Mouse (Mus musculus) heart, postnatal 10 days (tissue): Measurements from ENCODE around the gene Tgfbr3l. TPM values are rescaled to one million over a fixed set of nuclear protein-coding genes. Genes with fewer than 3 reads are reported as not detected.

Experiments
- DNase-seq, 2 experiments: peaks; one replicate each; pipeline ENCODE4 v3.0.0; 2021
- intact Hi-C: fragments of 180-260 bp; cut with DNase I; formaldehyde crosslinking; loops from one replicate; pipeline ENCODE4 v1.15.1; 2025
- total RNA-seq, 2 experiments: library from RNA; stranded (reverse); gene quantifications; 2 replicates each; pipeline ENCODE4 v1.2.3; 2021

Tgfbr3l gene
- total RNA-seq = 1 to 10 TPM; 4.5 to 6.7 TPM

DNA sequence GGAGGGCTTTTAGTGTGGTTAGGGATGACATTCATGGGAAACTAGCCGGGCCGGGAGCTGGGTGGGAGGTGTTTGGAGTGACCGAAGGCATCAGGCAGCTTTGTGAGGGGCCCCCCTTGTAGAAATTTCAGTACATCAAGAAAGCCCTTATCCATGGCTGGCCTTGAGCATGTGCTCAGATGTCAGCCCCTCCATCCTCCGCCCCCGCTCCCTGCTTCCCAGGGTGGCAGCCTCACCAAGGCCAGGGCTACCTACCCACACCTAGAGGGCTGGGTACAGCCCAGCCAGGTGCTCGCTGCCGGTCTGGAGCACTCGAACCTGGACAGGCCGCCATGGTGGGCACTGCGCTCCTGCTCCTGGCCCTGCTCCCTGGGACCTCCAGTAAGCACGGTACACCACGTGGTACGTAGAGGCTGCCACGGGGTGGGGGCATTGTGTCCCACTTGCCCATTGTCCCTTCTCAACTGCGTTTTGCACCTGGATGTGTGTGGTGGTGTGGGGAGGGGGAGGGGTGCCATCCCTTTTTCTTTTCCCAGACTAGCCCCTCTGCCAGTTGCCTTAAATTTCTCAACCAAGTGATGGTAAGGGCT lies at the start of gene Tgfbr3l:
TSS of gene Tgfbr3l (plus strand) at position 264 of the 590 bp plus-strand sequence.
- no peak for DNase-seq

DNA sequence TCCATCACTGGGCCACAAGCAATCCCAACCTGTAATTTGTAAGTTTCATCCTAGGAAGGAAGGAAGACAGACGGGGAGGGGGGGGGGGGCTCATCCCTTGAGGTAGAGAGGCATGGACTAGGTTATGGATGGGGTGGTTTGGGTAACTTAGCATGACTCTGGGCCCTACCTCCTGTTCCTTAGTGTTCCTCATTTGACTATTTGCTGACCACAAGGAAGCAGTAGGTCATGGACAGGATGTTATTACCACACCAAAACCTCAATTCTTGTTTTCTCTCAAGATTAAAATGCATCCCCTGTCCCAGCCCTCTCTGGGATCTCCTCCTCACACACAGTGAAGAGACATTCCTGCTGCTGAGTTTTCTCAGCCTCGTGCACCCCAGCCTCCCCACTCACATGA lies 46.7 kb upstream of the Tgfbr3l start:
- intact Hi-C loops = no loop called here
- DNase-seq = no peak

More for the DNA sequence above, at the start of gene Tgfbr3l:
- intact Hi-C loops = no loop called here

- intact Hi-C loops = no loop called here
- DNase-seq = no peak
These were observed 42.5 kb upstream of the Tgfbr3l start for GRCm38 (mm10) chr8:4205246-4206123.

- intact Hi-C loops = no loop called here
- no peak for DNase-seq
These were observed 41.6 kb upstream of the Tgfbr3l start for GRCm38 (mm10) chr8:4206182-4207015.

DNA sequence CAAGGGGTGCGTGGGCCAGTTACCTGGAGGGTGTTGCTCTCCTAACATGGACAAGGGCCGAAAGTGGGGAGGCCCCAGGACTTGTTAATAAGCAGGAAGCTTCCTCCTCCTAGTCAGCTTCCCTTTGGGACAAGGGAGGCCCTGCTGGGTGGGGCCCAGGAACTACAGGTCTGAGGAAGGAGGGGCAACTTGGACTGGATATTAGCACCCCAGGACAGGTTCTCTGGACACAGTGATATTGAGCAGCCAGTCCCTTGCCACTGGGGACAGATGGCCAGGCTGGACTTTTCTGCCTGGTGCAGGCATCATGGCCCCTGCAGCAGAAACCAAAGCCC lies 41.0 kb upstream of the Tgfbr3l start:
- no peak for DNase-seq
- intact Hi-C loops = no loop called here

- no peak for DNase-seq
- intact Hi-C loops = no loop called here
These were observed 36.9 kb upstream of the Tgfbr3l start for GRCm38 (mm10) chr8:4211097-4211496.

GRCm38 (mm10) chr8:4212809-4213209 lies 35.2 kb upstream of the Tgfbr3l start:
- intact Hi-C loops = no loop called here
- DNase-seq = no peak

- intact Hi-C loops = no loop called here
- DNase-seq = peak; percentile 42 to 57
These were observed 34.6 kb upstream of the Tgfbr3l start for GRCm38 (mm10) chr8:4213210-4214005.

- intact Hi-C loops = no loop called here
- peak; percentile 39 to 49 for DNase-seq
These were observed 33.7 kb upstream of the Tgfbr3l start for GRCm38 (mm10) chr8:4214006-4214980.

- intact Hi-C loops = no loop called here
- DNase-seq = no peak
These were observed 31.7 kb upstream of the Tgfbr3l start for GRCm38 (mm10) chr8:4216296-4216695.

DNA sequence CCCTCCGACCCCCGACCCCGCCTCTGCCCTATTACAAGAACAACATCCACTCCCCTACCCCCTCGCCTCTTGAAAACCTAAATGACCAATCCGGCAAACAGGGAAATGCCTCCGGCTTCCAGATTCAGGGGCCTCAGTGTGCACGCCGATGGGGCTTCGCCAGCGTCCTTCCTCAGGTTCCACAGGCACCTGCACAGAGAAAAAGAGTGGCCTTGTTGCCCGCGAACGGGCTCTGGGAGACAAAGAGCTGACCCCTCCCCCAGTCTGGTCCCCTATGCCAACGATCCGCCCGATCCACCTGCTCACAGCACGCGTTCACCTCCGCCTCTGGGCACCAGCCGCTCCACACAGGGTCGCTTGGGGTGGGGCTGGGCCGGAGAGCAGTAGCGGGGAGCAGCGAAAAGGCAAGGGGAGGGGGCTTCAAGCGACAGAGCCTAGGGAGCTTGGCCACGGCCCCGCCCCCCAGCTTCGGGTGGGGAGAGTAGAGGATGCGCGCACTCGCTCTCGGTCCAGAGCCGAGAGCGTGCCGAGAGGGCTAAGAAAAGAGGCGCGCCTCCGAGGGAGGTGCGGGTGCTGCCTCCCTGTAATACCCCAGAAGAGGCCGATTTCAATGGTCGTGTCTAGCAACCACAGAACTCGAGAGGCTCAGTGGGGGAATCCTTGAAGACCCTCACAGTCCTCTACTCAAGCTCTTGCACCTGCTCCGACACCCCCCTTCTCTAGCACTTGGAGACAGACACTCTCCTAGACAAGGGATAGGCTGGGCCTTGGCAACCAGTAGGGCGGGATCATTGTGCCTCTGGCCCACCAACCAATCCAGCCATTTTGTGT lies 31.0 kb upstream of the Tgfbr3l start, which contains the start of gene Prr36:
TSS of gene Prr36 (minus strand) at position 669 of the 831 bp plus-strand sequence.
- intact Hi-C loops = no loop called here
- peak in 1 of 2 experiments; percentile 4 for DNase-seq

- DNase-seq = no peak
- intact Hi-C loops = no loop called here
These were observed 28.4 kb upstream of the Tgfbr3l start for GRCm38 (mm10) chr8:4219617-4220016.

GRCm38 (mm10) chr8:4222059-4222458 lies 26.0 kb upstream of the Tgfbr3l start:
- intact Hi-C loops = no loop called here
- DNase-seq = no peak

DNA sequence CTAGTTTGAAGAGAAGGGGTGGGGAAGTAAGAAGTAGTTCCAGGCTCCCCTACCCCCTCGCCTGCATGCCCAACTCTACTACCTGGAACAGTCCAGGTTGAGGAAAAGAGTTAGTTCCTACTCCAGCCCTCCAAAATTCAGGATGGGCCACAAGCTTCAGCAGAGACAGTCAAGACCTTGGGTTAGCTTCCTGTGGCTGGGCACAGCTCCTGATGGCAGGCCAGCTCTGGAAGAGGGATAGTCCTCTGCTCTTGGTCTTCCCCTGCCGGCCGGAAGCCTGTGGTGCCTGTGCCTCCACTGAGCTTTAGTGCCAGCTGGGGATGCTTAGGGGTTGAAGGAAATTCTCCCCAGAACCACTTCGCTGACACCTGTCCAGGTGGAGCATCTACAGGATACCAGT lies 21.7 kb upstream of the Tgfbr3l start:
- intact Hi-C loops = no loop called here

DNA sequence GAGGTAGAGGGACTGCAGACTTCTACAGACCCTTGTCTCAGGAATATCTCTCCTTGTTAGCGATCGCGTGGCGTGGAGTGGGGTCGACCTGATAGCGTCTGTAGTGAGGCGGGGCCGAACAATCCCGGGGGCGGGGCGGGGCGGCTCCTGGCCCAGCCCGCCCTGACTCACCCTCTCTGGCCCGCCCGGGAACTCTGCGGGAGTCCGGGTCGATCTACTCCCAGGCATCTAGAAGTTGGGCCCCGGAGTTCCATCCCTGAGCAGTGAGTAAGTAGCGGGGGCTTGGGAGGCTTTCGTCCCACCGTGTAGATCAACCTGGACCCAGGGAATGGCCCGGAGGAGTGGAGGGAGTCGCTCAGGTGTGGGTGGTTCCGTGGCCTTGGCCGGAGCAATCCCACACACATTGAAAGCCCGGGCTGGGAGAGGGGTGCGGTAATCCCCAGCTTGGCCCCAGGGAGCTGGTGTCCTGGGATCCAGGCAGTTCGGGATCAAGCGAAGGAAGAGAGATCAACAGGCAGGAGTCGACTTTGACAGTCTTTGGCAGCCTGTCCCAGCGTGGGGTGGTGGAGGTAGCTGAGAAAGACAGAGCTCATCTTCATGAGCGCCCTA lies 21.2 kb upstream of the Tgfbr3l start, which contains the start of gene Lrrc8e:
TSS of gene Lrrc8e (plus strand) at position 89 of the 609 bp plus-strand sequence.
- no peak for DNase-seq
- intact Hi-C loops = no loop called here

More for the DNA sequence above, 21.7 kb upstream of the Tgfbr3l start:
- no peak for DNase-seq

DNA sequence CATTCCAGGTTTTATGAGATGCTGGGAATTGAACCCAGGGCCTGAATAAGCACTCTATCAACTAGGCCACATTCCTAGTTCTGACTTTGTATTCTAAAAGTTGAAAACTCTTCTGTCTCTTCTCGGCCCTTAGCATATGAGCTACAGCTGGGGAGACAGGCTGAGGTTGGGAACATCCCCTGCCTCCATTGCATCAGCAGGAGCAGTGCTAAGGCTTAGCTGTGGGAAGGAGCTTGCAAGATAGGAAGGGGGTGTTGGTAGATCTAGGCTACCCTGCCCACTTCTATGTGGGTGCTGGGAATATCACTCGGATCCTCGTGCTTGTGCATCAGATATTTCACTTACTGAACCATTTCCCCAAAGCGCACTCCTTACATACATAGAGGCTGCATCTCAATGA lies 20.1 kb upstream of the Tgfbr3l start:
- intact Hi-C loops = no loop called here
- DNase-seq = no peak

- no peak for DNase-seq
- intact Hi-C loops = no loop called here
These were observed 18.2 kb upstream of the Tgfbr3l start for GRCm38 (mm10) chr8:4229784-4230183.
